Mouse (Mus musculus) ES-Bruce4 (cell line): ENCODE measurements around the gene Abhd8.

ENCODE experiments used
- EP300 ChIP-seq: IDR thresholded peaks from 2 replicates; pipeline ENCODE4 v1.6.1; 2011; ENCODE audit warnings: low read depth, low read length; ENCODE audit not compliant: insufficient read depth
- POLR2A ChIP-seq: IDR thresholded peaks from one replicate; pipeline ENCODE4 v1.8.1; 2011; ENCODE audit warnings: low read length; ENCODE audit not compliant: insufficient read depth

DNA sequence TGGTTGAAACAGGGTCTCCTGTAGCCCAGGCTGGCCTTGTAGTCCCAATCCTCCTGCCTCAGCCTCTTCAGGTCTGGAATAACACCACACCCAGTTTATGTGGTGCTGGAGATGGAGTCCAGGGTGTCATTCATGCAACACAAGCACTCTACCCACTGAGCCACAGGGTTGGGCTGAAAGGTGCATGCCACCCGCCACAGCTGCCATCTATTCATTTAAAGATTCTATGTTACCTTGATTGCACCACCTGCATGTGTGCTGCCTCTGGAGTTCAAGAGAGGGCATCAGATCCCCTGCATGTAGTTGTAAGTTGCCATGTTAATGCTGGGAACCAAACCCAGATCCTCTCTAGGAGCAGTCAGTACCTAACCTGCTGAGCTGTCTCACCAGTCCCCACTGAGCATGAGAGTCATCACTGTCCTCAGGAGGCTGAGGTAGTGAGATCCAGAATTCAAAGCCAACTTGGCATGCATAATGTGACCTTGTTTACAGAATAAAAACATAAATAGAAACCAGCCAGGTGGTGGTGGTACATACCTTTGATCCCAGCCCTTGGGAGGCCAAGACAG lies 33.7 kb upstream of the Abhd8 start:
- TF ChIP-seq EP300, result no peak
- no peak for TF ChIP-seq POLR2A
